Mouse (Mus musculus): ENCODE data around the gene Dlx4. TPM values are rescaled to one million over a fixed set of nuclear protein-coding genes. Genes with fewer than 3 reads are reported as not detected.

Dlx4 gene
- polyA plus RNA-seq, 1 experiment from 2014 or later, result 0.10 TPM

- Histone ChIP-seq H3K36me3 (no peaks in the 10 kb centered on the region), H3K27ac (no peak overlapping the region), H3K4me2 (replicated peaks) (no peak overlapping the region), H3K4me3 (no peak overlapping the region), H3K9me3 (no peaks in the 10 kb centered on the region), H3K9ac (no peak overlapping the region), H3K4me1 (peaks cover 10% of the 10 kb centered on the region; the same call in 1 of the 2 replicates), H3K27me3 (replicated peaks) (peaks cover 60% of the 10 kb centered on the region)
- no peak for ATAC-seq (ENCODE audit: low FRiP score, low read depth)
- WGBS, result 11% methylated on average over 6 of the region's 6 CpGs
Observed at GRCm38 (mm10) chr11:95137281-95137680, 8.8 kb downstream of the Dlx4 start.

- H3K4me1 ChIP-seq, result no peaks in the 10 kb centered on the region
- H3K4me3 ChIP-seq, result no peak overlapping the region
- no peaks in the 10 kb centered on the region for H3K9me3 ChIP-seq
- 76% methylated on average over 6 of the region's 6 CpGs for WGBS
- no peak overlapping the region for H3K27ac ChIP-seq
- H3K4me2 ChIP-seq (replicated peaks), result no peak overlapping the region
- no peak overlapping the region for H3K9ac ChIP-seq
- no peaks in the 10 kb centered on the region for H3K36me3 ChIP-seq
- peaks cover 39% of the 10 kb centered on the region for H3K27me3 ChIP-seq (replicated peaks)
- ATAC-seq (ENCODE audit: low FRiP score, low read depth), result no peak
Observed at GRCm38 (mm10) chr11:95133321-95133720, 12.7 kb downstream of the Dlx4 start.

GRCm38 (mm10) chr11:95130668-95131252 lies 15.3 kb downstream of the Dlx4 start:
- Histone ChIP-seq H3K9ac (no peak overlapping the region), H3K4me1 (peaks cover 10% of the 10 kb centered on the region), H3K27ac (no peak overlapping the region), H3K4me2 (replicated peaks) (no peak overlapping the region), H3K9me3 (no peaks in the 10 kb centered on the region), H3K36me3 (no peaks in the 10 kb centered on the region), H3K27me3 (replicated peaks) (peaks cover 25% of the 10 kb centered on the region), H3K4me3 (no peak overlapping the region)
- no peak for ATAC-seq (ENCODE audit: low FRiP score, low read depth)
- 77% methylated on average over 17 of the region's 17 CpGs for WGBS

GRCm38 (mm10) chr11:95128359-95128758 lies 17.7 kb downstream of the Dlx4 start:
- no peak for ATAC-seq (ENCODE audit: low FRiP score, low read depth)
- no peaks in the 10 kb centered on the region for H3K36me3 ChIP-seq
- peaks cover 10% of the 10 kb centered on the region for H3K4me1 ChIP-seq
- no peaks in the 10 kb centered on the region for H3K9me3 ChIP-seq
- H3K4me3 ChIP-seq, result no peak overlapping the region
- 57% methylated on average over 11 of the region's 11 CpGs for WGBS
- H3K9ac ChIP-seq, result no peak overlapping the region
- peaks cover 45% of the 10 kb centered on the region for H3K27me3 ChIP-seq (replicated peaks)
- no peak overlapping the region for H3K27ac ChIP-seq
- H3K4me2 ChIP-seq (replicated peaks), result no peak overlapping the region

GRCm38 (mm10) chr11:95126272-95127245 lies 19.5 kb downstream of the Dlx4 start:
- Histone ChIP-seq H3K4me3 (no peak overlapping the region), H3K9ac (peak overlapping the region; percentile 18; the same call in 1 of the 2 replicates), H3K4me1 (peaks cover 14% of the 10 kb centered on the region), H3K9me3 (no peaks in the 10 kb centered on the region), H3K4me2 (replicated peaks) (peak overlapping the region; percentile 47), H3K27ac (no peak overlapping the region), H3K36me3 (no peaks in the 10 kb centered on the region), H3K27me3 (replicated peaks) (peaks cover 63% of the 10 kb centered on the region)
- 0 out of 2 replicates have a peak, but pooled peaks have one; percentile 35 for ATAC-seq (ENCODE audit: low FRiP score, low read depth)
- WGBS, result 1% methylated on average over 20 of the region's 20 CpGs

GRCm38 (mm10) chr11:95125366-95125948 lies 20.6 kb downstream of the Dlx4 start:
- H3K4me1 ChIP-seq, result peaks cover 23% of the 10 kb centered on the region
- peaks cover 67% of the 10 kb centered on the region for H3K27me3 ChIP-seq (replicated peaks)

GRCm38 (mm10) chr11:95122100-95122489 lies 24.0 kb downstream of the Dlx4 start:
- Histone ChIP-seq H3K27ac (no peak overlapping the region), H3K36me3 (no peaks in the 10 kb centered on the region), H3K9me3 (no peaks in the 10 kb centered on the region), H3K9ac (no peak overlapping the region), H3K4me1 (peaks cover 29% of the 10 kb centered on the region), H3K27me3 (replicated peaks) (peaks cover 88% of the 10 kb centered on the region), H3K4me2 (replicated peaks) (0 out of 2 replicates have a peak overlapping the region, but pooled peaks have one; percentile 73), H3K4me3 (no peak overlapping the region)
- no peak for ATAC-seq (ENCODE audit: low FRiP score, low read depth)
- 28% methylated on average over 6 of the region's 6 CpGs for whole genome bisulfite sequencing

More at GRCm38 (mm10) chr11:95125366-95125948, 20.6 kb downstream of the Dlx4 start:
- Histone ChIP-seq H3K36me3 (no peaks in the 10 kb centered on the region), H3K27ac (no peak overlapping the region), H3K9me3 (no peaks in the 10 kb centered on the region), H3K4me3 (no peak overlapping the region), H3K9ac (no peak overlapping the region), H3K4me2 (replicated peaks) (no peak overlapping the region)
- WGBS, result 17% methylated on average over 7 of the region's 7 CpGs
- ATAC-seq (ENCODE audit: low FRiP score, low read depth), result no peak

- Histone ChIP-seq H3K4me1 (peaks cover 24% of the 10 kb centered on the region), H3K4me2 (replicated peaks) (peak overlapping the region; percentile 73), H3K27me3 (replicated peaks) (peaks cover 87% of the 10 kb centered on the region), H3K36me3 (no peaks in the 10 kb centered on the region), H3K27ac (no peak overlapping the region), H3K4me3 (peak overlapping the region; percentile 41), H3K9me3 (no peaks in the 10 kb centered on the region), H3K9ac (no peak overlapping the region)
- under 1% methylated on average over 63 of the region's 63 CpGs for WGBS
- no peak for ATAC-seq (ENCODE audit: low FRiP score, low read depth)
Observed at GRCm38 (mm10) chr11:95121161-95122099, 24.6 kb downstream of the Dlx4 start.

- H3K27me3 ChIP-seq (replicated peaks), result peaks cover 80% of the 10 kb centered on the region
- 0 out of 2 replicates have a peak overlapping the region, but pooled peaks have one; percentile 44 for H3K9ac ChIP-seq
- H3K9me3 ChIP-seq, result no peaks in the 10 kb centered on the region
- peak overlapping the region; percentile 41 for H3K4me3 ChIP-seq
- peak overlapping the region; percentile 73 for H3K4me2 ChIP-seq (replicated peaks)
- WGBS, result under 1% methylated on average over 21 of the region's 21 CpGs
- peaks cover 19% of the 10 kb centered on the region for H3K4me1 ChIP-seq
- H3K27ac ChIP-seq, result no peak overlapping the region
- H3K36me3 ChIP-seq, result no peaks in the 10 kb centered on the region
- no peak for ATAC-seq (ENCODE audit: low FRiP score, low read depth)
Observed at GRCm38 (mm10) chr11:95120633-95121020, 25.4 kb downstream of the Dlx4 start.

- Histone ChIP-seq H3K36me3 (no peaks in the 10 kb centered on the region), H3K4me2 (replicated peaks) (peak within 1 kb of the TSS; percentile 73), H3K4me3 (peak within 1 kb of the TSS; percentile 41), H3K9me3 (no peaks in the 10 kb centered on the region), H3K27me3 (replicated peaks) (peaks cover 75% of the 10 kb centered on the region), H3K9ac (peak within 1 kb of the TSS; percentile 44), H3K4me1 (peaks cover 19% of the 10 kb centered on the region), H3K27ac (no peak within 1 kb of the TSS)
- under 1% methylated on average over 55 of the region's 55 CpGs for WGBS
- ATAC-seq (ENCODE audit: low FRiP score, low read depth), result peak; percentile 72
Observed at GRCm38 (mm10) chr11:95119990-95120632, 26.0 kb downstream of the Dlx4 start, which contains the start of gene Dlx3. Gene Dlx3, plus strand, starts transcription at chr11:95120119.

- 7% methylated on average over 8 of the region's 8 CpGs for WGBS
- Histone ChIP-seq H3K4me2 (replicated peaks) (no peak overlapping the region), H3K4me1 (peaks cover 19% of the 10 kb centered on the region), H3K27me3 (replicated peaks) (peaks cover 63% of the 10 kb centered on the region), H3K36me3 (no peaks in the 10 kb centered on the region), H3K4me3 (no peak overlapping the region), H3K9ac (no peak overlapping the region), H3K27ac (no peak overlapping the region), H3K9me3 (no peaks in the 10 kb centered on the region)
- ATAC-seq (ENCODE audit: low FRiP score, low read depth), result no peak
Observed at GRCm38 (mm10) chr11:95118505-95118904, 27.6 kb downstream of the Dlx4 start.

Measured in neural tube, embryonic 12.5 days (tissue).